Mouse (Mus musculus) brain, embryonic 14.5 days (tissue): ENCODE data around the gene Rsl1d1. TPM values are rescaled to one million over a fixed set of nuclear protein-coding genes. Genes with fewer than 3 reads are reported as not detected.
"Not testable (repeated sequence)": the region's sequence is repeated elsewhere in the genome, so short reads cannot be mapped to it uniquely, and the experiment has no call there.

ENCODE experiments used
- DNase-seq: peaks from one replicate; pipeline ENCODE4 v3.0.0-alpha.2; 2011; ENCODE audit warnings: low read depth
- CTCF ChIP-seq: fragments of 200-500 bp; IDR thresholded peaks from 2 replicates; pipeline ENCODE4 v1.5.1; 2012; ENCODE audit warnings: inconsistent platforms, mild to moderate bottlenecking, moderate library complexity, borderline replicate concordance; ENCODE audit not compliant: insufficient read depth, insufficient read length; ENCODE audit errors: extremely low read depth
- POLR2A ChIP-seq: fragments of 200-500 bp; IDR thresholded peaks from 2 replicates; pipeline ENCODE4 v1.6.1; 2012; ENCODE audit warnings: mild to moderate bottlenecking, inconsistent platforms, borderline replicate concordance; ENCODE audit not compliant: poor library complexity, insufficient read depth, insufficient read length, severe bottlenecking; ENCODE audit errors: extremely low read depth
- polyA plus RNA-seq: library from polyadenylated mRNA; depleted of rRNA; stranded (reverse); fragments of >200 nt; gene quantifications from 2 replicates; pipeline ENCODE4 v1.2.3, GENCODE M21; 2012; rRNA removed

Rsl1d1 gene
- polyA plus RNA-seq, 1 experiment = 62.4 TPM

DNA sequence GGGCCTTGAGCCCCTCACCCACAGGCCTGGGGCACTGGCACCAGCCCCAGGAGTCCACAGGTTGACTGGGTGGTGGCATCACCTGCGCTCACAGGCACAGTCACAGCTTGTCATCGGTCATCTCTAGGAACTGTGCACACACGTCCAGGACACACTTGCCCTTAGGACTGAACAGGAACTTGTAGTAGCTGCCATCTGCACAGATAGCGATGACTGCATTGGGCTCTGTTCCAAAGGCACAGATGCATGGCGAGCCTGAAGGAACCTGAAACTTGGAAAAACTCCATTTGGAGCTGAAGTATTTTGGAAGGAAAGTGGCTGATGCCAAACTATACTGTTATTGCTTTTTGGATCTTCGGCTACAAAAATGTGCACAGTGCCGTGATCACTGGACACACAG is 13.0 kb downstream of the Rsl1d1 start:
- TF ChIP-seq CTCF (no peak), POLR2A (no peak)
- peak; percentile 61 for DNase-seq

DNA sequence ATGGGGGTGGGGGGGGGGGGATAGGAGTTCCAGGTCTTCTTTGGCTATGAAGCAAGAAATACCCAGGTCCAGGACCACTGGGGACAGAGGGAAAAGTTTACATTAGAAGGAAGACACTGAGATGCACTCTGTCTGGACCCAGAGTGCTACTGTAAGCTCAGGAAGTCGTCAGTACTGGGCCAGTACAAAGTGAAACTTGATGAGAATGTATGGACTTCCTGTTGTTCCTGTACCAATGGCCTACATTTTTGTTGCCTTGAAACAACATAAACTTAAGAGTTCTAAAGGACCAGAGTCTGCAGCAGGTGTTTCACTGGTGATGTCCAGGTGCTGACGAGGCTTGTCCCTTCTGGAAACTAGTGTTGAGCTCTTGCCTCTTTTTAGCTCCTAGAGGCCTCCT is 25.7 kb downstream of the Rsl1d1 start:
- DNase-seq = no peak
- TF ChIP-seq POLR2A (no peak), CTCF (no peak)

DNA sequence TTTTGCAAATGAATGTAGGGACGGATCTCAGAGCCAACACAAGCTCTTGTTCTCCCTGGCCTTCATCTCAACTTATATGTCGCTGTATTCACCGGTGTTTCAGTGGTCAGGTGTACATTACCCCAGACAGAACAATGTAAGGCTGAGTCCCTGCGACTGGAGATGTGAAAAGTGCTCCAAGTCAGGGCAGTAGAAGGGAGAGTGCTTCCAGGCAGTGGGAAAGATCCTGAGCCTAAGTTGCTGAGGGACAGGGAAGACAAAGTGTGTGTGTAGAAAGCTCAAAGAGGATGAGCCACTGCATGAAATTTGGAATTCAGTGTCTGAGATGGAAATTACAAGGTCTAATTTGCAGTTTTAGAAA is 26.3 kb downstream of the Rsl1d1 start:
- TF ChIP-seq POLR2A (no peak), CTCF (no peak)
- no peak for DNase-seq

DNA sequence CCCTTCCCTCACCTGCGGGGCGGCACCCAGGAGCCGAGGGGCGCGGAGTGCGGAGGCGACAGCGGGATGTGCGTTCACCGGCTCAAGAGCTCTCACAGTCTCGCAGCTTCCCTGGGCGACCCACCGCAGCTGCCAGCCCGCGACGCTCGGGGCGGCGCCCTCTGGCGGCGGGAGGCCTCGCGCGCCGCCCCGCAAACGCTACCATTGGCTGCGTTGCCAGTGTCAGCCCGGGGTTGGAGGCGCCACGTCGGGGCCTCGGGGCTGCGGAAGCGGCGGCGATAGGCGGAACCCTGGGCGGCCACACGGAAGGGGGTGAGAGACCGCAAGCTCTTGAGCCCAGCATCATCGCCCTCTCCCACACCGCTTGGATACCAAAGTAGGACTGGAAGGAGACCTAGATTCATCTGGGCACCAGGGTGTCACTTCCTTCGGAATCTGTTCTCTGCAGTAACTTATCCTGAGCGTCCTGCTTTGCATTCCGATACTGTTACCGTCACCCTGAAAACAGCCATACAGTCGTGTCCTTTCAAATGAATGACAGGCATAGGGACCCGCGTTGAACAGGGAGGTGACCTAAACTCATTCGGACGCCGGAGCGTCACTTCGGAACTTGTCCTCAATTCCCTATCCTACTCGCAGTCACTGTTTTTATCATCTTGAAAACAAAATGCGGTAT is 26.8 kb downstream of the Rsl1d1 start, which contains the start of gene Zc3h7a:
Gene Zc3h7a (minus strand): TSS at position 186 of the 676 bp plus-strand sequence.
- TF ChIP-seq CTCF (peak; percentile 82), POLR2A (peak; percentile 84)
- DNase-seq = peak; percentile 94

DNA sequence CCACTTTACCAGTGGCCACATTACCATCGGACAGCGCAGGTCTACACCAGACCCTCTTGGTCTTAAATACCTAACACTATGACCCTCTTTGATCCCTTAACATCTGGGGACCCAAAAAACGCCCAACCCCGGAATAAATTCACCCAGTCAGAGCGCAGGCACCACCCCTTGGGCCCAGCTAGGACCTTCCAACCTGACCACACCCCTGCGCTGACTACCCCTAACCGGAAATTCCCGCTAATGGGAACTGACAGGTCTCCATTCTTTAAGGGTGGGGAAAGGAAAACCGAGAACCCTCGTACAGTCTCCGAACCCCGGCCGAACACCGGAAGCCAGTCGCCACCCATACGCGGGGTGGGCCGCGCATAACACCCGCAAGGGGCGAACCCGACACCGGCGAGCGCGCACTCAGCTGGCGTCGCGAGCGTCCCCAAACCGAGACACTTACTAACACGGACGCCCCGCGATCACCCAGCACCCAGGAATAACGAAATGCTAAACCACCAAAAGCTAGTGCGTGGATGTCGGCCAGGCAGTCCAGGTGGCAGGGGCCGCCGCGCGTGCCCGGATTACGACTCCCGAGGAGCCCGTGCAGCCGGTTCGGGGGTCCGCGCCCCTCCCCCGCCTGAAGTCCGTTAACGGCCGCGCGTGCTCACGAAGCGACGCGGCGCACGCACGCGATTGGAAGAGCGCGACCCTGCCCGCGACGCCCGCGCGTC is 27.5 kb downstream of the Rsl1d1 start:
- DNase-seq = peak; percentile 59
- TF ChIP-seq POLR2A (no peak), CTCF (no peak)

DNA sequence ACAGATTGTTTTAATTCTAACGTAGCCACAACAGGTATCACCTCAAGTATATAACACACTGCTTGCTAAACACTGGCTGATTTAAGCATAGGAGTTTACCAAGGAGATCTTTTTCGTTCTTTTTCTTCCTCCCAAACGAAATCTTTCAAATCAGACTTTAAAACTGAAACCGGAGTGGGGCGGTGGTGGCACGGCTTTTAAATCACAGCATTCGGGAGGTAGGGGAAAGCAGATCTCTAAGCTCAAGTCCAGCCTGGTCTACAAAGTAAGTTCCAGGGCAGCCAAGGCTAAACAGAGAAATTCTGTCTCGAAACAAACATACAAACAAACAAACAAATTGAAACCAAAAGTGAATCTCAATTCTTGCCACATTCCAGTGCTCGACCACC is 28.0 kb downstream of the Rsl1d1 start:
- TF ChIP-seq POLR2A (no peak), CTCF (no peak)
- DNase-seq = no peak

DNA sequence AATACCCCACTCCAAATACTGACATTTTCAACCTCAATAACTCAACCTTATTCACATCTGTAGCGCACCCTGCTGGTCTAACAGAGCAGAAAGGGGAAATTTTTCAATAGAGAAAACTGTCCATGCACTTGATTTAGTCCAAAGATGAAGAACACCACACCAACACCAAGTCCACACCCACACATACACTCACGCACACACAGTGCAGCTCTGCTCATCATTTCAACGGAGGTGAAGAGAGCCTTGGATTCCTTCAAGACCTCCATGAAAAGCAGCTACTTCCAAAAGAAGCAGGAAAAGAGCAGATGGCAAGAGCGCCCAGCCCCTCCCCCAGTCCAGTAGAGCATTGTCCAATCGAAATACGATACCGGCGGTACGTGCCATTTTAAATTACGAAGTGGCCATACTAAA is 28.5 kb downstream of the Rsl1d1 start:
- TF ChIP-seq CTCF = peak; percentile 17; the same call in 1 of the 2 replicates
- TF ChIP-seq POLR2A = no peak
- peak; percentile 85 for DNase-seq

DNA sequence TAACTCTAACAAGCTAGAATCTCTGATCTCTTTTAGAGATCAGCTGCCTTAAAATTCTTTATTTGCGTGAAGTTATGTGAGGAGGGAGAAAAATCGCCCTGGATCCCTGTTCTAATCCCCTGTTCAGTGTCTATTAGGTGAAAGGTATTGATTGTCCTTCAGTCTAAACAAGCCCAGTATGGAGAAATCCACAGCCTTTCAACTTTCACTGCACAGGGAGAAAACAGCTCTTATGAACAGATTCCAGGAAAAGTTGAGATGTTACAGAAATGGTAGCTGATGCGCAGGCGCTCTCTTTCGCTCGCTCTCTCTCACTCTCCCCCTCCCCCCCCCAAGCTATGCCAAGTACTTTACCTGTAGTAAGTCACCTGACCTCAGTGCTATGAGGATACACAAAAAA is 31.5 kb downstream of the Rsl1d1 start:
- DNase-seq = no peak
- TF ChIP-seq CTCF = no peak

DNA sequence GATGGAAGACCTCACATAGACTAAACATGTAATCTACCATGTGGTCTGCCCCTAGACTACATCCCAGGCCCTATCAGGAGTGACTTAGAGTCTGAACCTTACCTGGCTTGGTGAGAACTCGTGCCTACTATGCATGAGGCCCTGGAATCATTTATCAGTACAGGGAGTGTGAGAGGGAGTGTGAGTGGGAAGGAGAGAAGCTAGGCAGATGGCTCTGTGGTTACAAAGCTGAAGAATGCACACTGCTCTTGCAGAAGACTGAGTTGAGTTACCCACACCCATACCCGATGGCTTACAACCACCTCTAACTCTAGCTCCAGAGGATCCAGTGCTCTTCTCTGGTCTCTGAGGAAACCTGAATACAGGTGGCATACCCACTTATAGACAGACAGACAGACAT is 36.7 kb downstream of the Rsl1d1 start:
- DNase-seq = no peak
- TF ChIP-seq CTCF (no peak), POLR2A (no peak)

DNA sequence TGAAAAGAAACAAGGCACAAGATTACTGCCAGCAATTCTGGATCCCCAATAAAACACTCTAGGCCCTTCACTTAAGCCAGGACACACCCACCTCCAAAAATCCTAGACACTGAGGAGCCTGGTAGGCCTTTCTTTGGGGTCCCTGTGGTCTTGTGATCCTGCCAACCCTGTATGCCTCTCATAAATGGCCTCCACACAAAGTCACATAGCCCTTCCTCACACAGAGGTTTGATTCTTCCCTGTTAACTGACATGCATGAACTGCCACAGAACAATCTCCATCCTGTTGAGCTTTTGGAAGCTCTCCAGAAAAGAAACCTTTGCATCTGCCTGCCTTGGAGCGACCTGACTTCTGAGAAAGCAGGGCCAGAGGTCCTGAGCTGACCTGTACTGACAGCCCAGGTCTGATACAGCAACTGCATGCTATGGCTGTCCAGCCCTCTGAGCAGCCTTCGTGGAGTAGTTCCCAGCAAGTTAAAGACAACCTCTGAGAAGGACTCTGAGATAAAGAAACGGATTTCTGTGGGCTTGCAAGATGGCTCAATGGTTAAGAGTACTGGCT is 38.4 kb downstream of the Rsl1d1 start:
- DNase-seq = no peak
- TF ChIP-seq CTCF = no peak
- no peak for TF ChIP-seq POLR2A

DNA sequence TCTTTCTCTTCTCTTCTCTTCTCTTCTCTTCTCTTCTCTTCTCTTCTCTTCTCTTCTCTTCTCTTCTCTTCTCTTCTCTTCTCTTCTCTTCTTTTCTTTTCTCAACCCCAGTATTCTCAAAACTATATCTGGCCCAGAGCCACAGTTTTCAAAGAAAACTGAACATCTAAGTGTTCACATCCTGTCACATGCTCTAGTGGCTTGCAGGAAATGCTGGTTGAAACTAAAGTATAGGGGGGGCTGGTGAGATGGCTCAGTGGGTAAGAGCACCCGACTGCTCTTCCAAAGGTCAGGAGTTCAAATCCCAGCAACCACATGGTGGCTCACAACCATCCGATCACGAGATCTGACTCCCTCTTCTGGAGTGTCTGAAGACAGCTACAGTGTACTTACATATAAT is 45.4 kb downstream of the Rsl1d1 start:
- not testable (repeated sequence) for DNase-seq

DNA sequence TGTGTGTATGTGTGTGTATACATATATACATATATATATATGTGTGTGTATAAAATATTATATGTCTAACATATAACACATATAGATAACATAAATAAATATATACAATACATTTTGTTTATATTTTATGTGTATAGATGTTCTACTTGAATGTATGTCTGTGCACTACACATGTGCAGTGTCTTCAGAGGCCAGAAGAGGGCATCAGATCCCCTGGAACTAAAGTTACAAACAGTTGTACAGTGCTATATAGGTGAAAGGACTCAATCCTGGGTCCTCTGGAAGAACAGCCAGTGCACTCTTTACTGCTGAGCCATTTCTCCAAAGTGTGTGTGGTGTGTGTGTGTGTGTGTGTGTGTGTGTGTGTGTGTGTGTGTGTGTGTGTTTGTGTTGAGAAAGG is 48.6 kb downstream of the Rsl1d1 start:
- TF ChIP-seq CTCF = no peak
- no peak for TF ChIP-seq POLR2A
- no peak for DNase-seq

DNA sequence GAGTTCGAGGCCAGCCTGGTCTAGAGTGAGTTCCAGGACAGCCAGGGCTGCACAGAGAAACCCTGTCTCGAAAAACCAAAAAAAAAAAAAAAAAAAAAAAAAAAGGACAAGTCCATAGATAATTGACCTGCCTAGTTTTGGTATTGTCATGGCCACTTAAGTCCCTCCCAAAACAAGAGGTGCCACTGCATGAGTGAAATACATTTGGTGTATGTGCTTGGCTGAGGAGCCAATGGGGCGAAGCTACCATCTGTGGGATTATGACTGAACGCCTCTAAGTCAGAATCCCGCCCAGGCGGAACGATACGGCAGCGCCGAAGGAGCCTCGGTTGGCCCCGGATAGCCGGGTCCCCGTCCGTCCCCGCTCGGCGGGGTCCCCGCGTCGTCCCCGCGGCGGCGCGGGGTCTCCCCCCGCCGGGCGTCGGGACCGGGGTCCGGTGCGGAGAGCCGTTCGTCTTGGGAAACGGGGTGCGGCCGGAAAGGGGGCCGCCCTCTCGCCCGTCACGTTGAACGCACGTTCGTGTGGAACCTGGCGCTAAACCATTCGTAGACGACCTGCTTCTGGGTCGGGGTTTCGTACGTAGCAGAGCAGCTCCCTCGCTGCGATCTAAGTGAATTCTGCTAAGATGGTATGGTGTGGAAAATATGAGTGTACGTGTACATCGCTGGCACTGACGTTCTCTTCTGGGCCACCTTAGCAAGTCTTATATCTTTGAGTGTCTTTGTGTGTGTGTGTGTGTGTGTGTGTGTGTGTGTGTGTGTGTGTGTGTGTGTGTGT is 59.2 kb downstream of the Rsl1d1 start:
- DNase-seq = not testable (repeated sequence)

Other genes starting within 250 kb of the Rsl1d1 start
- gene Snn, start 142.4 kb downstream of the Rsl1d1 start, polyA plus RNA-seq = 185 and 187 TPM in 2 replicates
- 35.9 and 39.0 TPM in 2 replicates for gene Litaf, start 137.2 kb downstream of the Rsl1d1 start, polyA plus RNA-seq
- 26.6 and 28.2 TPM in 2 replicates for gene Txndc11, start 68.7 kb downstream of the Rsl1d1 start, polyA plus RNA-seq
- 113 and 127 TPM in 2 replicates for gene Zc3h7a, start 26.9 kb downstream of the Rsl1d1 start, polyA plus RNA-seq
- gene Gspt1, start 51.0 kb upstream of the Rsl1d1 start, polyA plus RNA-seq = 34.3 and 54.9 TPM in 2 replicates
- gene Tnfrsf17, start 110.5 kb upstream of the Rsl1d1 start, polyA plus RNA-seq = 0.15 and 0.25 TPM in 2 replicates
- 6.6 and 16.0 TPM in 2 replicates for gene Snx29, start 119.6 kb upstream of the Rsl1d1 start, polyA plus RNA-seq